Mouse (Mus musculus): ENCODE data around the gene St14. TPM values are rescaled to one million over a fixed set of nuclear protein-coding genes. Genes with fewer than 3 reads are reported as not detected.
"Not testable (repeated sequence)": the region's sequence is repeated elsewhere in the genome, so short reads cannot be mapped to it uniquely, and the experiment has no call there.

St14 gene
- total RNA-seq, 2 experiments from 2014 or later = 0.54 to 1.1 TPM

DNA sequence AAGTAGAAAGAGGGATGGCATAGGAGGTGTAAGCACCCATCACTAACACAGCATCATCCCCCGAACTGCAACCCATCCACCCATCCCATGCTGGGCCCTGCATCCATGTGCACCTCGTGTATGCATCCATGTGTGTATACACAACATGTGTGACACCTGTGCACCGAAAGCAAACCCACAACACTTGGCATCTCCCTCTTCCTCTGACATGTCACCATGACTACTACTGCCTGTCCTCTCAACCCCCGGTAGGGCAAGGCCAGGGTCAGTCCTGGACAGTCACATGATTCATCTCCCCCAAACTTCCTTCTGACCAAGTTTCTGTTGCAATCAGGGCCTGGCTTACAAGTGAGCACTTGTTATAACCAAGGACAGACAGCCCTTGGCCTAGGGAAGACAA is 42.8 kb downstream of the St14 start:
- DNase-seq (ENCODE audit: extremely low spot score in 1 of 2, low spot score in 1 of 2) = peak in 1 of 2 experiments; percentile 1

GRCm38 (mm10) chr9:31088116-31088515 is 43.5 kb downstream of the St14 start:
- no peak for DNase-seq (ENCODE audit: extremely low spot score in 1 of 2, low spot score in 1 of 2)

DNA sequence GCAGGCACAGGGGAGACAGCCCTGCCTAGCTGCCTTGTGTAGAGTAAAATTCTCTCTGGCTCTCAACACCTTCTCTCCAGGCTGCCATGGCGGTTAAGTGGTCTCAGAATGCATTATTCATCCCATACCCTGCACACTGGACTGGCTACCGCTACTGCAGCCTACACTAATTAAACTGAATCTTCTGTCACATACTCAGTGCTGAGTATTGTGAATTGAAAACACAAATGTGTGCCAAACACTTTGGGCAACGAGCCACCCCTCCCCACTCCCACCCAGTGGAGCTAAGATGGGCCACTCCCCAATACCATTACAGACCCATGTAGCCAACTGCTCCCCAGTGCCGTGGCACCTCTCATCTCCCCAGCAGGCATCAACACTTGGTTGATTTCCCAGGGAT is 44.2 kb downstream of the St14 start:
- no peak for DNase-seq (ENCODE audit: extremely low spot score in 1 of 2, low spot score in 1 of 2)

GRCm38 (mm10) chr9:31086754-31087145 is 44.9 kb downstream of the St14 start:
- no peak for DNase-seq (ENCODE audit: extremely low spot score in 1 of 2, low spot score in 1 of 2)

DNA sequence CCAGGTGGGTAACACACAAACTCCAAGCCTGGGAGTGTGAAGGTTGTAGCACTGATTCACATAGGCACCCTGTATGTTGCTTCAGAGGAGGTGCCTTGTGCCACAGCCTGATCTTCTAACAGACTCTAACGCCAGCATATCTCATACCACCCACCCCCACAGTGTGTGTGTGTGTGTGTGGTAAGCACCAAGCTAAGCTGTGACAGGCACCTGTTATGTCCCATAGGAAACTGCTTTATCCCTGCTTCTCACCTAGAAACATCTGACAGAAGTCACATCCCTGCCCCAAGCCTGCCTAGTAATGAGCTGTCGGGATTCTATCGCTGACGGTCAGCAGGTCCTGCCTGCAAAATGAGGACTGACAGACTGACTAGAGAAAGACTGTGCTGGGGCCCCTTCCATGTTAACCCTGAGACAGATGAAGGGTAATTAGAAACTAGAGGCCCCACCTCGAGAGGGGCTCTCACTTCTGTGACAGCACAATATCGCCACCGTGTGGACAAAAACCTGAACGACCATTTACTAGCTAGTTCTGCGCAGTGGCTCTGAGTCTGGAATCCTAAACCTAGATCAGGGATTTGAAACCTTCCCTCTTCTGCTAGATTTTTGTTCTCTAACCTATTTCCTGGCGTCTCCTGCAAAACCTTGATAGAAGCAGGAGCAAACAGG is 45.4 kb downstream of the St14 start:
- peak; percentile 70 to 81 for DNase-seq (ENCODE audit: extremely low spot score in 1 of 2, low spot score in 1 of 2)

GRCm38 (mm10) chr9:31085556-31085955 is 46.1 kb downstream of the St14 start:
- DNase-seq (ENCODE audit: extremely low spot score in 1 of 2, low spot score in 1 of 2) = no peak

DNA sequence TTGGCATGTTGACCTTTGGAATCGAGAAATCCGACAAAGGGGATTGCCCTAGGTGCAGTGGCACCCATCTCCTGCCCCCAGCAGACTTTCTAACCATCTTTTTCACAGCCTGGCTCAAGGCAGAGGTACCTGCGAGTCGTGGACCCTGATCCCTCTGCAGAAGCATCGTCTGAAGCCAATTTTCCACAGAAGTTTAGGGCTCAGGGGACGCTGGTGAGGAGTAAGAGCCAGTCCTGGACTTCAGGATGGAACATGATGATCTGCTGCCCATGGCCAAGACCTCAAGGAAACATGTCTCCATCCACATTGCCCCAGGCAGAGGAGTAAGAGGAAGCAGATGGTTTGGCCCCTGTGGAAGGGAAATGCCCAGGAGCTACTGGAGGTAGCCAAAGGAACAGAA is 48.9 kb downstream of the St14 start:
- DNase-seq (ENCODE audit: extremely low spot score in 1 of 2, low spot score in 1 of 2) = no peak

GRCm38 (mm10) chr9:31082054-31082666 is 49.5 kb downstream of the St14 start:
- DNase-seq (ENCODE audit: extremely low spot score in 1 of 2, low spot score in 1 of 2) = peak; percentile 53 to 89

DNA sequence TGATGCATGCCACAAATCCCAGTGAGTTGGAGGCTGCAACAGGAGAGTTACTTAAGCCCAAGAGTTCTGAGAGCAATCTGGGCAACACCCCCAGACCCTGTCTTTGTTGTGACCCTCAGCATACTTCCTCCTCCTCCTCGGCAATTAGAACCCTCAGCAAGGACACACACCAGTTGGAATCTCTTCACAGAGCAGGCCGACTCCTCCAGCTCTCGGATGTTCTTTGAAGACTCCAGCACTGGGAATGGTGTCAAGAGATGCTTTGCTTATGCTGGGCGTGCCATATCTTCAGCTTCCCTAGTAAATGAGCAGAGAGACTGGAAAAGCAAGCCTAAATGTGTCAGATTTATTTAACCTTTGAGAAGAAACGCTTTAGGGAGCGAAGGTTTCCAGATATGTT is 50.9 kb downstream of the St14 start:
- DNase-seq (ENCODE audit: extremely low spot score in 1 of 2, low spot score in 1 of 2) = no peak

DNA sequence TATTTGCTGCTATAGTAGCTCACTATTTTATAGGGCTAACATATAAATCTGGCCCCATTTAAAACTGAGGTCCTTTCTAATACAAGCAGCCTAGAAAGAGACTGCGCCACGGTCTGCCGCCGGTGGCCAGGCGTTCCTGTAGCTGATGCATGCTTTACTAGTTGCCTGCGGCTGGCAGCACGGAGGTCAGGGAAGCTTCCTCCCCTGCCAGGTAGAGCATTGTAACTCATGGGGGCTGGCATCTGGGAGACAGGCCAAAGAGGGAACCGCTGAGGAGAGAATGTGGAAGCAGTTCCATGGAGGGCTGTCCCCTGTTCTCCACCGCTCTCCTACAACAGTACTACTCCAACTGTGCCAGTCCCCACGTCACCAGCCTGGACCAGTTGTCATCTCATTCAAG is 56.8 kb downstream of the St14 start:
- DNase-seq (ENCODE audit: extremely low spot score in 1 of 2, low spot score in 1 of 2) = no peak

- no peak for DNase-seq (ENCODE audit: extremely low spot score in 1 of 2, low spot score in 1 of 2)
These were observed 57.9 kb downstream of the St14 start for GRCm38 (mm10) chr9:31073797-31074196.

DNA sequence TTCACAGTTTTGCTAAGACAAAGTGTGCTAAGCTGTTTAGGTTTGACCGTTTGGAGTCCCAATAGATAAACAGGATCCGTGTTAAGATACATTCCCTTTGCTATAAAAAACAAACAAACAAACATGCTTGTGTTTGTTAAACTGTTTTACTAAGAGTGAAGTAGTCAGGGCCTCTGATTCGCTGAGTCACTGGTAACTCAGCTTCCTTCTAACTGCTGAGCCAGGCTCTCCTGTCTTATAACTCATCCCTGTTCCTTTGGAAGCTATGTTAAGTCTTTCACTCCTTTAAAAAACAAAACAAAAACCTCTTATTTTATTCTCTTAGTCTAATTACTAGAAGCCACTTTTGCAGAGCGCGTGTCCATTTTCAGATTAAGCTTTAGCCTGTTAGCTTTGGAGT is 59.4 kb downstream of the St14 start:
- no peak for DNase-seq (ENCODE audit: extremely low spot score in 1 of 2, low spot score in 1 of 2)

- DNase-seq (ENCODE audit: extremely low spot score in 1 of 2, low spot score in 1 of 2) = no peak
These were observed 60.9 kb downstream of the St14 start for GRCm38 (mm10) chr9:31070706-31071105.

DNA sequence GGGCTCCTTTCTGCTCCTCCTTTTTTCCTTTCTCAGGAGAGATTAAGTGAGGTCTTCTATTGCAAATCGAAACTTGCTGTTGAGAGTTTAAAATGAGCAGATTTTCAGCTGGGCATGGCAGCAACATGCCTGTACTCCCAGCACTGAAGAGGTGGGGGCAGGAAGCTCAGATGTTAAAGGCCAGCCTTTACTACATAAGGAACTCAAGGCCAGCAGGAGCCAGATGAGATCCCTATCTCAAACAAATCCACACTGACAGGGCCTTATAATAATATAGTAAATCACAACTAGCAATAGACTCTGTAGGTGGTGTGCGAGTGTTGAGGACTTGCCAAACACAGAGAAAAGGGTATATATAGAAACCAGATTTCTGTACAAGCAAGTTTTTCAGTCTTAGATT is 72.9 kb downstream of the St14 start:
- no peak for DNase-seq (ENCODE audit: extremely low spot score in 1 of 2, low spot score in 1 of 2)

GRCm38 (mm10) chr9:31051509-31051908 is 80.1 kb downstream of the St14 start:
- not testable (repeated sequence) for DNase-seq (ENCODE audit: extremely low spot score in 1 of 2, low spot score in 1 of 2)

DNA sequence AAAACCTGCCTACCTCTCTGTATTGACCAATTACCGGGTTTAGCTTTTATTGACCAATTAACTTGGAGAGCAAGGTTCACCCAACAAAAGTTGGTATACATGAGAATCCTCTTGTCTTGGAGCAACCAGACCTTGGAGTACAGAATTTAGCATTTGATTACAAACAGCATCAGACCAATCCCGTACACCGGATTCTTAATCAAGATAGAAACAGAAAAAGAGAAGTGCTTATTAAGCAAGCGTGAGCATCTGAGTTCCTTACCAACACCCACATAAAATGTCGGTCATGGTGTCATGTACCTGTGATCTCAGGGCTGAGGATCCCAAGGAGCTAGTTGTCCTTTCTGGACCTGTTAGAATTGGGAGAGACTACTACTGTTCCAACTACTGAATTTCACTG is 81.4 kb downstream of the St14 start:
- DNase-seq (ENCODE audit: extremely low spot score in 1 of 2, low spot score in 1 of 2) = no peak

Other genes starting within 250 kb of the St14 start
- gene Adamts15, start 209.4 kb downstream of the St14 start, total RNA-seq (2021) = 1 to 10 TPM; 3.9 to 5.4 TPM
- gene Adamts8, start 189.3 kb downstream of the St14 start, total RNA-seq (2021) = 1 to 10 TPM; 4.4 to 4.5 TPM
- gene Zbtb44, start 101.2 kb downstream of the St14 start, total RNA-seq (2021) = 10 to 100 TPM; 39.5 to 39.6 TPM
- gene Aplp2, start 80.0 kb upstream of the St14 start, total RNA-seq (2021) = 100 to 1,000 TPM; 451 to 456 TPM
- 10 to 100 TPM; 18.7 to 21.0 TPM for gene Prdm10, start 148.7 kb upstream of the St14 start, total RNA-seq (2021)

Data from layer of hippocampus, postnatal 25 days (tissue).